Mouse (Mus musculus) embryonic stem cell, embryonic (primary cell): ENCODE results near the gene Hoxc13.

Source experiments
- CTCF ChIA-PET, 4 experiments: fragments of 300-600 bp in 2 of 4; fragments of 350-600 bp in 2 of 4; sonication (Branson Sonifier 250); formaldehyde crosslinking; loops; one replicate each; lab custom pipeline; 2022; ENCODE audit warnings: inconsistent platforms in 2 of 4; lab: Charles Lee
- POLR2A ChIA-PET, 4 experiments: fragments of 300-600 bp in 2 of 4; fragments of 350-600 bp in 2 of 4; sonication (Branson Sonifier 250); formaldehyde crosslinking; loops; one replicate each; lab custom pipeline; 2022; ENCODE audit warnings: antibody characterized with exemption in 4 of 4, inconsistent platforms in 1 of 4; lab: Charles Lee

Hoxc13 gene

DNA sequence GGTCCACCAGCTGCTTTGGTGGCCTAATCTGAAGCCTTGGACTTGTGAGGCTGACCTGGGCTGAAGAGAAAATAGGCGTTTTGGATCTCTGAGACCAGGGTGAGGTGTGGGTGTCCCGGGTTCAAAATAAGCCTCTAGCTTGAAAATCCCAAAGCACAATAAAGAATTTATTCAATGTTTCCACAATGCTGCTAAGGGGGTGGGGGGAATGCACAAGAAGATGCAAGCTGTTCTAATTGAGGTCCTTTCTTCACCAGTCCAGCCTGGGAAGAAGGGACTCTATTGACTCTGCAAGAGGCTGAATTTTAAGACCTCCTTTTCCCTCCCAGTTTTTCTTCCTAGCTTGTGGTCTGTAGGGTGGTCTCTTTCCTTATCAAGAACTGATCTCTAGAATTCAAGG lies 30.0 kb downstream of the Hoxc13 start:
- CTCF ChIA-PET = interaction anchor here (0.6 to 1.3 kb wide), 13 partner anchors 8 to 233 kb away, joined by 3 to 10 read pairs (median 3); partner anchors contain the start of genes Hoxc10 (in 1 of the 4) and Hoxc5 (in 1 of the 4)
- POLR2A ChIA-PET = interaction anchor here in 3 of 4 experiments (0.6 to 6.6 kb wide), 13 partner anchors 8 to 214 kb away, joined by 3 to 71 read pairs (median 4); no protein-coding TSS in a partner anchor

DNA sequence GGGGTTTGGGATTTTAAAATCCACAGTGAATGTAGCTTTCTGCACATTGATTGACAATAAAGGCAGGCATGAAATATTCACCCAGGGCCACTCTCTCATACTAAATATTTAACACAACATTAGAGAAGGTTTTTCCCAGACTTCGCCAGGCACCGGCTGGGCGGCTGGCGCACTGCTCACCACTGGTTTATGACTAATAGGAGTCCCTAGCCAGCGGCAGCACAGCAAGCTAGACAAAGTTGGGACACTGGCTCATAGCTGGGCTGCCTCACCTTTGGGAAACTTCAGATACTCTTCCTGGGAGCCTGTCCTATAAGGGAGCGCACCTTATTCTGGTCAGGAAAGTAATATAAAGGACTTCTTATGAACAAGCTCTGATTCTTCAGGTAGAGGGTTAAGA lies 32.7 kb downstream of the Hoxc13 start:
- CTCF ChIA-PET = interaction anchor here (0.5 to 2.3 kb wide), 5 partner anchors 13 to 574 kb away, joined by 3 to 15 read pairs (median 5); partner anchors contain the start of genes Hoxc10 (in 1 of the 4) and Hoxc8 (in 1 of the 4)

DNA sequence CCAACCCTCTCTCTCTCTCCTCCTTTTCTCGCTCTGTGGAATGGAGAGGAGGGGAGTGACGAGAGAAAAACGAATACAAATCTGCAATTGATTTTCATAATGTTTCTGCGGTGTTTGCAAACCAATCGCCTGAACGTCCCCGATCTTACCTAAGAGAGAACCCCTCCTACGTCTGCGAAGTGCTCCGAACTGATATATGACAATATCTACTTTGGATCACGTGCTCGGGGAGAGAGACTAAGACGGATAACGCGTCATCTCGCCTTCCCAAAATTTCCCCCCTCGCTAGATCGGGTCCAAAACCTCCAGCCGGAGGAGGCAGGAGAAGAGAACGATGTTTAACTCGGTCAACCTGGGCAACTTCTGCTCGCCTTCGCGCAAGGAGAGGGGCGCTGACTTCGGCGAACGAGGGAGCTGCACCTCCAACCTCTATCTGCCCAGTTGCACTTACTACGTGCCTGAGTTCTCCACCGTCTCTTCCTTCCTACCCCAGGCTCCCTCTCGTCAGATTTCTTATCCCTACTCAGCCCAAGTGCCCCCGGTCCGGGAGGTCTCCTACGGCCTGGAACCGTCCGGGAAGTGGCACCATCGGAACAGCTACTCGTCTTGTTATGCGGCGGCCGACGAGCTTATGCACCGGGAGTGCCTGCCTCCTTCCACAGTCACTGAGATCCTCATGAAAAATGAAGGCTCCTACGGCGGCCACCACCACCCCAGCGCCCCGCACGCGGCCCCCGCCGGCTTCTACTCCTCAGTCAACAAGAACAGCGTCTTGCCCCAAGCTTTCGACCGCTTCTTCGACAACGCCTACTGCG lies 33.5 kb downstream of the Hoxc13 start, which contains the start of gene Hoxc11:
Gene Hoxc11 (plus strand): TSS at position 236 of the 815 bp plus-strand sequence.
- CTCF ChIA-PET = interaction anchor here in 3 of 4 experiments (0.5 to 2.3 kb wide), 9 partner anchors 11 to 262 kb away, joined by 3 to 15 read pairs (median 3); partner anchors contain the start of genes Hoxc10 (in 1 of the 3) and Hoxc8 (in 1 of the 3)
- POLR2A ChIA-PET = interaction anchor here in 3 of 4 experiments (0.5 to 6.6 kb wide), 19 partner anchors 10 to 285 kb away, joined by 3 to 71 read pairs (median 4); partner anchors contain the start of genes Calcoco1 (in 1 of the 3), Hoxc10 (in 1 of the 3), Hoxc13 (in 1 of the 3) and Hoxc5 (in 1 of the 3)

More for the DNA sequence above, 32.7 kb downstream of the Hoxc13 start:
- POLR2A ChIA-PET = interaction anchor here in 3 of 4 experiments (0.7 to 6.6 kb wide), 10 partner anchors 9 to 88 kb away, joined by 3 to 71 read pairs (median 8); partner anchors contain the start of genes Hoxc10 (in 1 of the 3) and Hoxc5 (in 1 of the 3)

DNA sequence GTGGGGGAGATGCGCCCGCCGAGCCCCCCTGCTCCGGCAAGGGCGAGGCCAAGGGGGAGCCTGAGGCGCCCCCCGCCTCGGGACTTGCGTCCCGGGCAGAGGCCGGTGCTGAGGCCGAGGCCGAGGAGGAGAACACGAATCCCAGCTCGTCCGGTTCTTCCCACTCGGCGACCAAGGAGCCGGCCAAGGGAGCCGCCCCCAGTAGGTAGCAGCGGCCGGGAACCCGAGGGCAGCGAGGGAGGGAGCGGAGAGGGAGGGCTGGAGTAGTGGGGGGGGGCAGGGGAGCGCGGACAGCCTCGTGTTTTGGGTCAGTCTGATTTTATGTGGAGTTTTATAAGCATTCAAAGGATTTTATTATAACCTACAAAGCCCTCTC lies 34.1 kb downstream of the Hoxc13 start:
- CTCF ChIA-PET = interaction anchor here in 2 of 4 experiments (0.7 to 2.3 kb wide), 6 partner anchors 11 to 263 kb away, joined by 3 to 13 read pairs (median 3); partner anchors contain the start of gene Hoxc10 (in 1 of the 2)
- POLR2A ChIA-PET = interaction anchor here in 3 of 4 experiments (0.5 to 6.2 kb wide), 14 partner anchors 11 to 284 kb away, joined by 3 to 31 read pairs (median 4); partner anchors contain the start of genes Calcoco1 (in 1 of the 3), Hoxc10 (in 1 of the 3), Hoxc13 (in 1 of the 3) and Hoxc5 (in 1 of the 3)

DNA sequence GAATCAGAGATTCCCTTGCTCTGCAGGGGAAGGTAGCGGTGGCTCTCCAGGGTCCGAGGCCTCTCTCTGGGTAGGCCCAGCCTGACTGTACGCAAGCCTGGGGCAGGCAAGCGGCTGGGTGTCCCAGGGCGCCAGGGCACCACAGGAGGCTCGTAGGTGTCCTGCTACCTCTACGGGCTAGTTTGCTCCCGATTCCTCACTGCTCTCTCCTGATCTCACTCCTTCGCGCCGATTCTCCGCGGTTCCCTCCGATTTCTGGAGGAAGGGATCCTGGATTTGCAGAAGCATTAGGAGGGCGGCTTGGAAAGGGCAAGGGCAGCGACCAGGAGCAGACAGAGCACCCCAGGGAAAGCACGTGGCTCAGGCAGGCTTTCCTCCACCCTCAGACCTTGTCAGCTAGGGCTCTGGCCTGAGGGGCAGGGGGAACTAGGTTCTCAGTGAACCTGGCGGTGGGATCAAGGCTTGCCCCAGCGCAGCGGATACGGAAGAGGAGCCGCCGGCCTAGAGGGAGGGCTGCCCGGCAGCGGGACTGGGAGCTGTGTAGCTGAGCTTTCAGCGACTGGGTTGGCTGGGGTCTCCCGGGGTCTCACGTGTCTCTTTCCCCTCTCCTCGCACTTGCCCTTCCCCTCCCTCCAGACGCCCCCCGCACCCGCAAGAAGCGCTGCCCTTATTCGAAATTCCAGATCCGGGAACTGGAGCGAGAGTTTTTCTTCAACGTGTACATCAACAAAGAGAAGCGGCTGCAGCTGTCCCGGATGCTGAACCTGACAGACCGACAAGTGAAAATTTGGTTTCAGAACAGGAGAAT lies 35.1 kb downstream of the Hoxc13 start:
- POLR2A ChIA-PET = interaction anchor here in 3 of 4 experiments (0.7 to 1.2 kb wide), 4 partner anchors 11 to 185 kb away, joined by 3 read pairs; partner anchors contain the start of genes Hoxc10 (in 1 of the 3), Hoxc13 (in 1 of the 3) and Hoxc5 (in 1 of the 3)
- CTCF ChIA-PET = interaction anchor here in 1 of 4 experiments (0.8 kb wide), 1 partner anchor 31 kb away, joined by 3 read pairs; no protein-coding TSS in a partner anchor

DNA sequence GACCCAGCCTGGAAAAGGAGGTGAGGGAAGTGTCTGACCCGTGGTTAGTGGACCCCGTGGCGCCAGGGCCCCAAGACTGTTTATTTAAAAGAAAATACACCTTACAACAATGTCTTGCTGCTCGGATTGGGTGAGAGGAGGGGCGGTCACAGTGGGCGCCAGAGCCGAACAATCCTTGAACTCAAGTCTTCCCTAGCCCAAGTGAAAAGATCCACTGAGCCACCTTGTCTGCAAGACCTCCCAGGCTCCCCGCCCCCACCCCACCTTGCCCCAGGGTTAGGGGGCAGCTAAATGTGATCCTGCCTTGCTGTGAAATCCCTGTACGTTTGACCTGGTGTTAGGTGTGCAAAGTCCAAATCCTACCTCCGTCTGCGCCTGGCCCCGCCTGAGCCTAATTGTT lies 36.0 kb downstream of the Hoxc13 start:
- CTCF ChIA-PET = interaction anchor here in 1 of 4 experiments (1.4 to 2.3 kb wide), 2 partner anchors 10 to 220 kb away, joined by 3 to 6 read pairs; partner anchors contain the start of genes Hoxc10 and Hoxc5

DNA sequence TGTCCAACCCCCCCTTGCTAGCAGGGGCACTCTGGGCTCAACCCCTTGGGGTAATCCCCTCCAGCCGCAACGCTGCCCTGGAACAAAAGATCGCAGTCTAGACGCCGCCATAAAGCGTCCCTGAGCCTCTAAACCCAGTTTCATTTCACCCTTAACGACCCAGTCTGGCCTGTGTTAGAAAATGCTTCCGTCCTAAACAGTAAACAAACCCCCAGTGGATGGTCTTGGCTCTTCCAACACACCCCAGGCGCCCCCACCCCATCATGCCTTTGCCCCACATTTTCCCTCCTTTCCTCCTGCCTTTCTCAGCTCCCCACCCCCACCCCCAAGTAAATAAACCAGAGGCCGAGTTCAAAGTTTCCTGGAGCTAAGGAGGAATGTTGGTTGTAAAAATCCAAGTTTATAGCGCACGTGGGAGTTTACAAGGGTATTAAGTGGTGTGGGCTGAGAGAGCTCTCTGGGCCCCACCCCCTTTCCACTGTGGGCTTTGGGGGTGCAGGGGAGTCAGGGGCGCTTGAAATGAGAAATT lies 38.8 kb downstream of the Hoxc13 start:
- ChIA-PET POLR2A (interaction anchor here (0.6 to 4.1 kb wide), 14 partner anchors 10 to 153 kb away, joined by 3 to 13 read pairs (median 3); partner anchors contain the start of genes Hoxc13 (in 1 of the 4) and Hoxc8 (in 1 of the 4)), CTCF (interaction anchor here (0.6 to 1.7 kb wide), 9 partner anchors 9 to 355 kb away, joined by 3 to 11 read pairs (median 4); no protein-coding TSS in a partner anchor)

More for the DNA sequence above, 36.0 kb downstream of the Hoxc13 start:
- POLR2A ChIA-PET = no interaction called here

DNA sequence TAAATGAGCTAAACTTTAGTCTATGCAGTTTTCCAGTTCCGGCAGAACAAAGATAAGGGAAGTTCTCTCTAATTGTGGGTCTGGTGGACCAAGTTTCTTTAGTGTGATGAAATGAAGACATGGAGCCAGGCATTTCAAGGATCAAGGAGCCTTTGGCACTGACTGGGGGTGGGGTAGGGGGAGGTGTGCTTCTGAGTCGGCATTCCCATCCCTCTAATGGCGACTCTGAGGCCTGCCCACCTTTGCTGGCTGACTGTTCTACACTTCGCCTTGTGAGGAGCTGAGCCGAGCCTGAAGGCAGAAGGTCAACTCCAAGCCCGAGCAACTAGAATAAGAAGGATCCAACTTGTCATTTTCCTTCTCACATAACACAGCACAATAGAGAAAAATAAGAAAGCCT lies 40.8 kb downstream of the Hoxc13 start:
- POLR2A ChIA-PET = interaction anchor here in 2 of 4 experiments (0.6 to 4.1 kb wide), 3 partner anchors 12 to 321 kb away, joined by 5 to 13 read pairs (median 6); no protein-coding TSS in a partner anchor
- CTCF ChIA-PET = interaction anchor here in 1 of 4 experiments (0.5 kb wide), 1 partner anchor 27 kb away, joined by 6 read pairs; no protein-coding TSS in a partner anchor

DNA sequence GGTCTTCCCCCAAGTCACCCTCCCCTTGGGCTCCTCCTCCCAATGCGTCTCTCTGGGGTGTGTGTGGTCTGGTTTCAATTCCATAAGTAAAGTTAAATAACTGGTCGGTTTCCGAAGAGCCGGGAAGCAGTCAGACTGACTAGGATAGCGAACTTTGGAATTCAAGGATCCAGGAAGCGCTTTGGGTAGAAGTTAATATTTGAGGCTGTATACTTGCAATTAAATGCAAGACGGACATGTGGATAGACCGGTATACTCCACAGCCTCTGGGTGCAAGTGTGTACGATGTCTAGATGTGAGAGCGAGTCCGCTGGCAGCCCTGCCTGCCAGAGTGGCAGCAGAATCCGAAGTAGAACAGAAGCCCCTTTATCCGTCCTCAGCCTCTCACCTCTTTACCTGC lies 41.6 kb downstream of the Hoxc13 start:
- CTCF ChIA-PET = no interaction called here
- POLR2A ChIA-PET = interaction anchor here in 1 of 4 experiments (4.1 kb wide), 1 partner anchor 13 kb away, joined by 13 read pairs; no protein-coding TSS in a partner anchor

DNA sequence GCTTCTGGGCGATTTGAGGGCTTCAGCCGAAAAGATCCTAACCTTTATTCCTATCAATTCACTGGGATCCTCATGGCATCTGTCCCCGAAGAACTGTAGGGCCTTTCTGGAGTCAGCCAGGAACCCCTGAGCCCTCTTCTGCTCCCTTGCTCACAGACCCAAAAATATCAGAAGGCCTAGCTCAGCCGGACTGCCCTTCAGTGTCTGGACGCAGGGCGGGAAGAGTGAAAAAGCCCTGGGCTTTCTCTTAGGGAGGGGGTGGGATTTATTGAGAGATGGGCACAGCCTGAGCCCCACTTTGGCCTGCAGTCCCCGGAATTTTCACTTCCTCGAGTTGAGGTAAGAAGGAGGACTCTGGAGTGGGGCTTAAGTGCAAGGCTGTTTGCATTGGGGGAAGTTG lies 42.4 kb downstream of the Hoxc13 start:
- CTCF ChIA-PET = interaction anchor here in 2 of 4 experiments (0.6 to 8.3 kb wide), 13 partner anchors 9 to 378 kb away, joined by 3 to 97 read pairs (median 4); partner anchors contain the start of gene Hoxc8 (in 1 of the 2)
- POLR2A ChIA-PET = interaction anchor here (0.6 to 2.0 kb wide), 9 partner anchors 9 to 215 kb away, joined by 3 to 7 read pairs (median 3); partner anchors contain the start of genes Hoxc8 (in 1 of the 4) and Hoxc9 (in 1 of the 4)

DNA sequence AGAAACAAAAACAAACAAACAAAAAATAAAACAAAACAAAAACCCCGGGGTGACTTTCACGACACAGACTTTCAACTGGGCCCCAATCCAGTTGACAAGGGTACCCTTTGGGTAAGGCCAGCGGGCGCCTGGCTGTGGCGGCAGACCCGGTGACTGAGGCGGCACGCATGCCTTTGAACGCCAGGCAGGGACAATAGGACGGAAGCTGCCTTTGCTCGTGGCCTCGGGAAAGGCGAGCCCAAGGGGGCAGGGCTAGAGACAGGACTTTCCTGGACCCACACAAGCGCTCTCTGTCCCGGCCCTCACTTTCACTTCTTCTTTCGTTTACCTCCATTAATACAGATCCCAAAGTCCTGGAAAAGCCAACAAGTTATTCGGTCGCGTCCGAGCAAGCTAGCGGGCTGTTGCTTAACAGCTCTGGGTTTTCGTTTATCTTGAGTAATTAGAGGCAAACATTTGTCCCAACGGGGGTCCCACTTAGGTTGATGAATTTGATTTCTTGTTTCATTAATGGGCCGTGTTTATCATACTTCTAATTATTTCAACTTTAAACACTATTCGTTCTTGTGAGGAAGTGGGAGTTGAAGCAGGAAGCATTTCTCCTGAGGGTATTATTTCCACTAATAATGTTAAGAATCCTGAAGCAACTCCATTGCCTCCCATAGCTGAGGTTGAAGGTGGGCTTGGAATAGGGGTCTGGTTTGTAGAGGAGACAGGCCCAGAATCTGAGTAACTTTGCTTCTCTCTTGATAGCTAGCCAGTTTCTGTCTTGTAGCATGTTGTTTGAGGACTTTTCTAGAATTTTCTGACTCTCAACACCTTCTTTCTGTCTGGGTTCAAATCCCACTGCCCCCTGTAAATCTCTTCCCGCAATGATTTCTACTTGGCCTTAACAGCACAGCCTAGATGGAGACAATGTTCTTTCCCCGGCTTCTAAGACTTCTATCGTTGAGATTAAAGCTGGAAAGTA lies 43.1 kb downstream of the Hoxc13 start:
- CTCF ChIA-PET = interaction anchor here in 3 of 4 experiments (0.8 to 8.3 kb wide), 13 partner anchors 9 to 377 kb away, joined by 3 to 97 read pairs (median 3); partner anchors contain the start of gene Hoxc8 (in 1 of the 3)

DNA sequence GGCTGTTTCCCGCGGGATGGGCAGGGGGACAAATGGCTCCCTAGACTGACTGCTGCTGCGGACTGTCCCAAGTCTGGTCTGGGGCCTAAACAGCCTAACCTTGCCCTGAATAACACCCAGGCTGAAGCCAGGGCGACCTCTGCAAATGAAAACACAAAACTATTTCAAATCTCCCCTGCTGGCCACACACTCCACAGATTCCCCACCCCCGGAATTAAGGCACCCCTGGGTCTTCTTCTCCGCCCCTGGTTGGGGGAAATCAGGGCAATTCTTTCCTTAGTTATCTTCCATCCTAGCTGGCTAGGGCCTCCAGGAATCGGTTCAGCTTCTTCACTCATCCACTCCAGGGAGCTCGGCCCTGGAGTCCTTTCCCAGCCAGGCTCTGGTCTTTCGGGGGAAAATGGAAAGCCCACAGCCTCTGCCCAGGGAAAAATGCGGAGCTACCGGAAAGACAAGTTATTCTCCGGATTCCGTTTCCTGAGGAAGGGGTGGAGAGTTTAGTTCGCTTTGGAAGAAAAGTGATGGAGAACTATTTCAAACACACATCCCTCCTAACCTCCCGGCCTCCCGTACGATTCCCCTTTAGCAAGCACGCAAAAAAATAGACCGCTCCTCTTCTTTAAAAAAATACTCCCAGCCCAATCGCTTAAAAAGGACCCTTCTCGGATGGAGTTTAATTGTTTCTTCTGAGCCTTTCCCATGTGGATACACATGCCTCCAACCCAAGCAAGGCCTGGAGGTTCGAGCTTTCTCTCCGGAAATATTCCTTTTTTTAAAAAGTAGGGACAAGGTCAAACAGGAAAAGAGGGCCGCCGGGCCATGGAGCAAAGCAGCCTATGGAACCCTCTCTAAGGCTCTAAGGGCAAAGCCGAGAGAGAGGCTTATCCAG lies 44.3 kb downstream of the Hoxc13 start:
- POLR2A ChIA-PET = interaction anchor here in 3 of 4 experiments (0.8 to 3.3 kb wide), 13 partner anchors 8 to 294 kb away, joined by 3 to 16 read pairs (median 4); partner anchors contain the start of genes Hoxc11 (in 1 of the 3), Hoxc8 (in 1 of the 3) and Hoxc9 (in 1 of the 3)
- CTCF ChIA-PET = interaction anchor here (0.5 to 8.3 kb wide), 27 partner anchors 10 to 349 kb away, joined by 3 to 97 read pairs (median 6); partner anchors contain the start of gene Hoxc11 (in 1 of the 4)

More for the DNA sequence above, 43.1 kb downstream of the Hoxc13 start:
- POLR2A ChIA-PET = interaction anchor here in 3 of 4 experiments (0.7 to 2.0 kb wide), 8 partner anchors 9 to 207 kb away, joined by 3 to 4 read pairs (median 3); partner anchors contain the start of gene Hoxc9 (in 1 of the 3)

DNA sequence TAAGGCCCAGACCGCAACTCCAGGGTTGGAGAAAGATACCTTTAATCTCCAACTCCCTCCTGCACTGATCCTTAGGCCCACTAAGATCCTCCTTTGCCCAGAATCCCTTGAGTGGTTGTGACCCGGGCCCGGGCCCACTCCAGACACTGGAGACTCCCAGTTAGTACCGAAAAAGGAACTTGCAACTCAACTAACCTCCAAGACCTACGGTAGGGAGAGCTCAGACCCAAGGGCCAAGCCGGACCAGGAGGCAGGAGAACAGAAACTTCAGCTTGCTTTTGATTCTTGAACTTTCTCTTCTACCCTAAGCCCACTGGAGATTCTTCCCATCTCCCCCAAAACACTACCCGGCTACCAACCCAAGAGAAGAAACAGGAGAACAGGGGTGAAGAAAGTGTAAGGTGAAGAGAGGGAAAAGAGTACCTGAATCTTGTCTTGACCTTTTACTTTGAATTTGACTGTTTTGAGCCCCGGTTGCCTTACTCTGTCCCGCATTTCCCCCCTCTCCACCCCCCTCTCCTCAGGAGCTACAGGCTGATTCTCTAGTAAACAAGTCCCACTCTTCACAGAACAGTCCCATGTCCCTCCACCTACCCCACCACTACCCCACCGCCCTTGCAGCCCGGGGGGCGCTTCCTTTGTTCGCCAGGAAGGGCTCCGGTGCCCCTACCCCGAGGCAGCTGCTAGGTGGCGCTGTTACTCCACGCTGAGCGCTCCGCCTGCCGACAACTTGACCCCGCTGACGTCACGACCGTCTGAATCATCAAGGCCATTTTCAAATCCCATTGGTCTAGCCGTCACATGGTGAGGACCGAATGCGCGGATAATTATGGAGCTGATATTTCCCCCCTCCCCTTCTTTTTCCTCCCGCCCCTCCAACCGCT lies 45.2 kb downstream of the Hoxc13 start:
- CTCF ChIA-PET = interaction anchor here (0.5 to 8.3 kb wide), 75 partner anchors 8 to 790 kb away, joined by 3 to 97 read pairs (median 4); partner anchors contain the start of genes Calcoco1 (in 1 of the 4), Hoxc11 (in 1 of the 4), Hoxc6 (in 1 of the 4) and Hoxc8 (in 1 of the 4)
- POLR2A ChIA-PET = interaction anchor here in 3 of 4 experiments (0.7 to 3.3 kb wide), 31 partner anchors 9 to 295 kb away, joined by 3 to 16 read pairs (median 4); partner anchors contain the start of genes Hoxc11 (in 1 of the 3), Hoxc13 (in 1 of the 3) and Hoxc8 (in 1 of the 3)
